Mouse (Mus musculus) heart, adult 11 months (tissue): ENCODE data around the gene Coro1b.
A peak's percentile ranks its signal among the peaks of the same experiment; 100 is the strongest.

Experiments
- DNase-seq: peaks from one replicate; pipeline ENCODE4 v3.0.0; 2022

Gene Coro1b

GRCm38 (mm10) chr19:4144550-4145498, 3.6 kb upstream of the Coro1b start:
- peak; percentile 98 for DNase-seq

- peak; percentile 89 for DNase-seq
Measured at GRCm38 (mm10) chr19:4145936-4146335, 2.5 kb upstream of the Coro1b start.

GRCm38 (mm10) chr19:4146366-4147021, 1.9 kb upstream of the Coro1b start:
- DNase-seq, result peak; percentile 91

GRCm38 (mm10) chr19:4147022-4147405, 1.4 kb upstream of the Coro1b start:
- DNase-seq, result peak; percentile 96

DNA sequence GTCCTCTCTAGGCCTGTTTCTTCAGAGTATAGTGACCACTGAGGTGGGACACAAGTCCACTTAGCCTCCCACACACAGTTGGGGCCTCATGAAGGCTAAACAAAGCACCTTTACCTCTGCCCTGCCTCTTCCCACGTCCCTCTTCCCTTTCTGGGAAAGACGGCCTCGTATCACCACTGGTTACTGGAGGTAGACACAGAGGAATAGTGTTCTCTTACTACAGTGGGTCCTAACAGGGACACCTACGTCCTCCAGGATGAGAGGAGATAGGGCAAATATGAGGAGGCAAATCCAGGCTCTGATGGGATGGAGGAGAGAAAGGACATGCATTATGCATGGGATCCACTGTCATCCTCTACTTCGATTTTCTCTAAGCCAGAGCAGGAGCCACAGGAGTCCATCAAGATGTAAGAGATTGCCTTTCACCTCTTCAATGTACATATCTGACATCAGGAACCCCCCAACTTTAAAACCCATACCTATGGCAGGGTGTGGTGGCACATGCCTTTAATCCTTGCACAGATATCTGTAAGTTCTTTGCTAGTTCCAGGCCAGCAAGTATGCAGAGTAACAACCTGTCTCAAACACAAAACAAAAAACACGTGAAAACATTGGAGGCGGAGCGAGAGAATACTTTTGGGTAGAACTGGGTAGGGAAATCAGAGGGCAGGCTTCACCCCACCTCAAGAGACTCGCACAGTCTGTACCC, 483 bp upstream of the Coro1b start:
- DNase-seq, result peak; percentile 94

- DNase-seq, result no peak
Measured at GRCm38 (mm10) chr19:4148819-4149218, 400 bp downstream of the Coro1b start.

DNA sequence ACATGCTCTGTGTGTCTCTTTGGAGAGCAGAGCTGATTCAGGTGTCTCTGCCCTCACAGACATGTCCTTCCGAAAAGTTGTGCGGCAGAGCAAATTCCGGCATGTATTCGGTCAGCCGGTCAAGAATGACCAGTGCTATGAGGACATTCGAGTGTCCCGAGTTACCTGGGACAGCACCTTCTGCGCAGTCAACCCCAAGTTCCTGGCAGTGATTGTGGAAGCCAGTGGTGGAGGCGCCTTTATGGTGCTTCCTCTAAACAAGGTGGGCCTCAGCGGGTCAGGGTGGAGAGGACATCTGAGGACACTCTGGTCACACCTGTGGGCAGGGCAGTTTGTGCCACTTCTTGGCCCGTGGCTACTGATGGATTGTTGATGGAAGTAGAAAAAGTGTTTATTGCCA, 864 bp downstream of the Coro1b start:
- peak; percentile 95 for DNase-seq

GRCm38 (mm10) chr19:4149764-4150461, 1.5 kb downstream of the Coro1b start:
- peak; percentile 94 for DNase-seq

GRCm38 (mm10) chr19:4150567-4151487, 2.4 kb downstream of the Coro1b start:
- DNase-seq, result peak; percentile 92

- peak; percentile 91 for DNase-seq
Measured at GRCm38 (mm10) chr19:4151488-4151860, 3.1 kb downstream of the Coro1b start.

GRCm38 (mm10) chr19:4151898-4152297, 3.5 kb downstream of the Coro1b start:
- DNase-seq, result no peak

DNA sequence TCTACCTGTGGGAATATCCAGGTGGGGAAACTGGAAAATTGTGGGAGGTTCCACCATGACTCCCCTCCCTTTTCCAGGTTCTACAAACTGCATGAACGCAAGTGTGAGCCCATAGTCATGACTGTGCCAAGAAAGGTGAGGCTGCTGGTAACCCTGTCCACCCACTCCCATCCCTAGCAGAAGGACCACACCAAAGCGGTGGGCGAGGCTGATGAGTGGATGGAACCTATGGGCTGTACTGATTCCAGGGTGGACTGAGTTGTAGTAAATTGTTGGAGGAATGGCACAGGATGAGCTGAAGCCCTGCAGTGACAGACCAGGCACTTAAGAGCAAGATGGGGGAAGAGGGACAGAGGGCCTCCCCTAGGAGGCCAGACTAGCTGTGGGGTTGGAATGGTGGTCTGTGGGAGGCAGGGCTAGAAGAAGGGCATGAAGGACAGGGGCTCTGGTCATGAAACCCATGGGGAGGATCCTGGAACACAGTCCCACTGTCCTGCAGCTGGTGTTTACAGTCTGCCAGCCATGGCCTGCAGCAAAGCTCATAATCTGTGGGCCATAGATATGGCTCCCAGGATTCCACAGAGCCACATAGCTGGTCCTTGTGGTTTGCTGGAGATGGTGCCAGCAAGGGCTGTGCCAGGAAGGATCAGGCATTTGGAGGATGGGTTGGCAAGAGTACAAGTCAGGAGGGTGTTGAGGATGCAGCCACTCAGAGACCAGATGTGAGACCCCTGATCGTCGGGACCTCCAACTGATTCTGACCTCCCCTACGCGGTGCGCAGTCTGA, 4.2 kb downstream of the Coro1b start:
- DNase-seq, result peak; percentile 92

DNA sequence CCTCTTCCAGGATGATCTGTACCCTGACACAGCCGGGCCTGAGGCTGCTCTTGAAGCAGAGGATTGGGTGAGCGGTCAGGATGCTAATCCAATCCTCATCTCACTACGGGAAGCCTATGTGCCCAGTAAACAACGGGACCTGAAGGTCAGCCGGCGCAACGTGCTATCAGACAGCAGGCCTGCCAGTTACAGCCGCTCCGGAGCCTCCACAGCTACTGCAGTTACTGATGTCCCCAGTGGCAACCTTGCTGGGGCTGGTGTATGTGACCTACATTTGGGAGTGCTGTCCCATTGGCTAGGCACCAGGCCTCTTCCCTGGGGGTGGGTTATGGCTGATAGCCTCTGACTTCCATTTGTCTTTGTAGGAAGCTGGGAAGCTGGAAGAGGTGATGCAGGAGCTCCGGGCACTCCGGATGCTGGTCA, 4.8 kb downstream of the Coro1b start, which contains the start of gene Ptprcap:
Ptprcap (plus strand) TSS at position 373 of the 423 bp plus-strand sequence.
- peak; percentile 96 for DNase-seq

DNA sequence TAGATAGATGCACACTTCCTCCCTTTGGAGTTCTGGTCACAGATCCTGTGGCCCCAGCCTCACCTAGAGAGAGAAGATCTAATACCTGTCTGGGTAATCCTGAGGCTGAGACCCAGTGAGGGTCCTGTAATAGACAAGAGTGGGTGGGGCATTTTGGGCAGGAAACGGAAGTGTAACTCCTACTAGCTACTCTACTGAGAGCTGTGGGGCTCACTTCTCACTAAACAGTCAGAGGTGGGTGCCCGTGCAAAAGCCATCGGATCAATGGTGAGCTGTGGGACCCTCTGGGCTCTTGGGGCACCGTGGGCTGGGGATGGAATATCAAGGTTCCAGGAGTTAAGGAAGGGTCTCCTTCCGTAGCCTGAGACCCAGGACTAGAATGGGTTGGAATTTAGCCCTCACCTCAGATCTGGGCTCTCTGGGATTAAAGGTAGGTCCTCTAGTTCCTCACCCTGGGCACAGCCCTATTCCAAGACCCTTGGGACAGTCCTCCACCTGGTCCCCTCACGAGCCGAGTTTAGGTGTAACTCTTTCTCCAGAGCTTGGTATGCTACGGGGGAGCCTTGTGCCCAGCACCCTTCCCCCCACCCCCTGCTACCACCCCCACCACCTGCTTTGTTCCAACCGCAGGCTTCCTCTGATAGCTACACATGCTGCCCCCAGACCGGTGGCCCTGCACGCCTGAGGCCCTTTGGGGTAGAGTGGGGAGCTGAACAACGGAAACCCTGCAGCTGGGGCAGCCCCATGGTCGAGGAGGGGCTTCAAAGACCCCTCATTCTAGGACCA, 6.2 kb downstream of the Coro1b start:
- peak; percentile 95 for DNase-seq

DNA sequence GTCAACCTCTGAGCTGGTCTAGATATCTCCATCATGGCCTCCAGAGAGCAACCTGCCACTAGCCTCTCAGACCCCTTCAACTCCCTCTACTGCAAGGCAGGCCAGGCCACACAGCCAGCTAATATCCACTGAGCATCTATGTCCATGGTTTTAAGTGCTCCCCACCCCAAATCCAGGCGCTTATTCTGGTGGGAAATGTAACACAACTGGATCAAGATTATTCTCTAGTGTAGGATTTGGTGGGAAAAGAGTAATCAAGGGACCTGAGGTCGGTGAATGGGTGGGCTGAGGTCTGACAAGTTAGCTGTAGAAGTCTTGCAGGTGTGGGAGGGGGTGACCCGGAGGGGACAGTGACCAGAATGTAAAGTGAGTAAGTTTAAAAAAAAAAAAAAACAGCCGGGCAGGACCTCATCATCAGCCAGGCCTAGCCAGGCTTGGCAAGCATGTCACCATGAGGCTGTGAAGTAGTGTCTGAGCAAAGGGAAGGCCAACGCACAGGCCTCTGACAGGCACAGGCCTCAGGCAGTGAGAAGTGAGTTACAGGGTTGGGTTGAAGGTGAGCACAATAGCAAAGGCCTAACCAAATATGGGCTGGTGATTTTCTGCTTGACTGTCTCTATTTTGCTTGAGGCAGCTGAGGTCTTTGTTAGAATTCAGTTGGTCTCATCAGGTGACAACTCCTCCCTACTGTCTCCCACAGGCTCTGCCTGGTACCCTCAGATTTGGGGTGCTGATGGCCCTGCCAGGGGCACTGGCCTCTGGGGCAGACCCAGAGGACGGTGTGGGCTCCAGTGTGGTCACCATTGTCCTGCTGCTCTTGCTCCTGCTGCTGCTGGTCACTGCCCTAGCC, 7.0 kb downstream of the Coro1b start:
- no peak for DNase-seq

DNA sequence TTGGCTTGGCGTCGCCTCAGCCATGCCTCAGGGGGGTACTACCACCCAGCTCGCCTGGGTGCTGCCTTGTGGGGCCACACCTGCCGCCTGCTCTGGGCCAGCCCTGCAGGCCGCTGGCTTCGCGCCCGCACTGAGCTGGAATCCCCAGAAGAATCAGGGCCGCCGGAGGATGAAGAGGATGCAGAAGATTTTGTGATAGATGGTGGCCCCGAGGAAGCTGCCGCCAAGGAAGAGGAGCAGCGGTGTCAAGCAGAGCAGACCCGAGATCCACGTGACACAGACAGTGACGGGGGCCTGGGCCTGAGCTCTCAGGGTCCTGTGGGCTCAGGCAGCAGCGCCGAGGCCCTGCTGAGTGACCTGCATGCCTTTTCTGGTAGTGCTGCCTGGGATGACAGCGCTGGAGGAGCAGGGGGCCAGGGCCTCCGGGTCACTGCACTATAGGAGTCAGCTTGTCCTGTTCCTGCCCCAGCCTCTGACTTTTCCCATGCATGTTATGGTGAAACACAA, 7.7 kb downstream of the Coro1b start:
- DNase-seq, result peak; percentile 89

DNA sequence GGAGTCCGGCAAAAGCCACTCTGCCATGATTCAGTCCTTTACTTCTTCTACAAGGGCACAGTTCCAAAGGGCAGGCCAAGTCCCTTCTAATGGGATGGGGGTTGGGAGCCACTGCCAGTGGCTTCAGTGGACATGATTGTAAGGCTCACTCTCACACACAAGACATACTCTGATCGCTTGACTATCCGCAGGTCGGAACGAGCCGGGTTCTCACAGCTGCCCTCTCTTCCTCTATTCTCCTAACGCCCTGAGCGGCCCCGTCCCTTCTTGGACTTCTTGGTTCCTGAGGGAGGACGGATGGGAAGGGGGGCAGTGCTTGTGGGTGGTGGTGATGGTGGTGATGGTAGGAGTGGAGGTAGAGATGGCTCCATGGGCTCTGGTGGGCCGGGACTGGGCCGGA, 8.4 kb downstream of the Coro1b start:
- DNase-seq, result peak; percentile 91

GRCm38 (mm10) chr19:4159049-4159448, 10.6 kb downstream of the Coro1b start:
- peak; percentile 92 for DNase-seq
